Mouse (Mus musculus) stomach, embryonic 15.5 days (tissue): Measurements from ENCODE around the gene Msi2. TPM values are rescaled to one million over a fixed set of nuclear protein-coding genes. Genes with fewer than 3 reads are reported as not detected.

ENCODE experiments used
- ATAC-seq: fragments of 200-750 bp; cut with Nextera tagmentation; 2 replicates; pipeline ENCODE4 v1.8.0; 2017; ENCODE audit warnings: low read depth, moderate number of reproducible peaks, moderate TSS enrichment; ENCODE audit not compliant: insufficient read depth, low FRiP score
- H3K27ac ChIP-seq: fragments of 300-500 bp; sonication (generic); 2 replicates; pipeline ENCODE4 v1.5.1; 2015; ENCODE audit warnings: mild to moderate bottlenecking, inconsistent platforms
- H3K27me3 ChIP-seq: fragments of 300-500 bp; sonication (generic); replicated peaks from 2 replicates; pipeline ENCODE4 v1.6.1; 2015; ENCODE audit warnings: inconsistent platforms
- H3K36me3 ChIP-seq: fragments of 300-500 bp; sonication (generic); 2 replicates; pipeline ENCODE4 v1.6.1; 2015; ENCODE audit warnings: inconsistent platforms
- H3K4me1 ChIP-seq: fragments of 300-500 bp; sonication (generic); 2 replicates; pipeline ENCODE4 v1.6.1; 2015; ENCODE audit warnings: inconsistent platforms
- H3K4me2 ChIP-seq: fragments of 300-500 bp; sonication (generic); 2 replicates; pipeline ENCODE4 v1.6.1; 2015; ENCODE audit warnings: mild to moderate bottlenecking, inconsistent platforms
- H3K4me3 ChIP-seq: fragments of 300-500 bp; sonication (generic); replicated peaks from 2 replicates; pipeline ENCODE4 v1.5.1; 2015; ENCODE audit warnings: inconsistent platforms
- H3K9ac ChIP-seq: fragments of 300-500 bp; sonication (generic); 2 replicates; pipeline ENCODE4 v1.6.1; 2015; ENCODE audit warnings: inconsistent platforms
- H3K9me3 ChIP-seq: fragments of 300-500 bp; sonication (generic); 2 replicates; pipeline ENCODE4 v1.6.1; 2016; ENCODE audit warnings: inconsistent platforms
- WGBS: fragments of 180-500 bp; shearing (Covaris S2); methylation state at CpG from one replicate; pipeline ENCODE4 v1.1.7; 2015; 5-methylcytosine and 5-hydroxymethylcytosine counted together
- polyA plus RNA-seq: library from polyadenylated mRNA; unstranded; fragments of >200 nt; fragmentation: Nextera tagmentation; extraction: Ambion mirVana; gene quantifications from 2 replicates; pipeline ENCODE4 v1.2.1, GENCODE M21; 2015

Msi2 gene
- polyA plus RNA-seq, 1 experiment from 2014 or later, result 13.7 TPM

DNA sequence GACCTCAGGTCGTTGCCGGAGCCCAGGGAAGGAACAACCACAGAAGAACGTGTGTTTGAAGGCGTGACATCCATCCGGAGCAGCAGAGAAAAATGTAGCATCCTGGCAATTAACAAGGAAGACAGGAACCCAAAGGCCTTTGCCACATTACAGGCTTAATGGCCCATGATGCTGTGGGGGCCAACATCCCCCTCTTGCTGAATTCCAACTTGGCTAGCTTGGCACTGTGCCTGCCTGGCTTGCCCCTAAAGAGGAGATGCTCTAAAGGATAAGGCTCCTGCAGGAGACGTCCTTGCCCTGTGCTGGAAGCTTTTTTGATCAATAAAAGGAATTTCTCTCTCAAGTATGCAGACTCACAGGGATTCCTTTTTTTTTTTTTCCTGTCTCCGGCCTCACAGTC is 181.0 kb downstream of the Msi2 start:
- Histone ChIP-seq H3K4me3 (no peak overlapping the region), H3K27ac (no peak overlapping the region), H3K9ac (no peak overlapping the region), H3K4me2 (no peak overlapping the region), H3K36me3 (no peaks in the 10 kb centered on the region), H3K27me3 (no peaks in the 10 kb centered on the region), H3K9me3 (no peaks in the 10 kb centered on the region), H3K4me1 (peaks cover 14% of the 10 kb centered on the region)
- ATAC-seq, result no peak
- 78% methylated on average over 7 of the region's 7 CpGs for WGBS

DNA sequence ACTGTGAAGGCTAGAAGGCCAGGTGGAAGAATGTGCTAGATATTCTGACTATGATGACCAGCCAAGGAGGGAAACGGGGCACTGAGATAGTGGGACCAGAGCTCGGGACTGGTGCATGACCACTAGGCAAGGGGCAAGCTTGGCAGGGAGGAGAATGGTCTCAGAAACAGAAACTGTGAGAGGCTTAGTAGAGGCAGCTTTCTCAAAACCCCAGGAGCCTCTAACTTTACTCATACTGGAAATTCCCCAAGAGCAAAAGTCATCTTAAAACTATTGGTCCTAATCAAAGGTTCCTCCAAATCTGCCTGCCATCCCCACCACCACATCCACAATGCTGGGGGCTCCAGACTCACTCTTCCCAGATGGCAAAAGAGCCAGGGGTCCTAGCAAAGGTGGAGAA is 181.5 kb downstream of the Msi2 start:
- 89% methylated on average over 2 of the region's 2 CpGs for WGBS
- H3K4me3 ChIP-seq, result no peak overlapping the region
- H3K4me1 ChIP-seq, result peaks cover 14% of the 10 kb centered on the region
- no peak for ATAC-seq
- no peak overlapping the region for H3K4me2 ChIP-seq
- H3K9ac ChIP-seq, result no peak overlapping the region
- no peaks in the 10 kb centered on the region for H3K9me3 ChIP-seq
- no peaks in the 10 kb centered on the region for H3K36me3 ChIP-seq
- no peak overlapping the region for H3K27ac ChIP-seq
- H3K27me3 ChIP-seq, result no peaks in the 10 kb centered on the region

DNA sequence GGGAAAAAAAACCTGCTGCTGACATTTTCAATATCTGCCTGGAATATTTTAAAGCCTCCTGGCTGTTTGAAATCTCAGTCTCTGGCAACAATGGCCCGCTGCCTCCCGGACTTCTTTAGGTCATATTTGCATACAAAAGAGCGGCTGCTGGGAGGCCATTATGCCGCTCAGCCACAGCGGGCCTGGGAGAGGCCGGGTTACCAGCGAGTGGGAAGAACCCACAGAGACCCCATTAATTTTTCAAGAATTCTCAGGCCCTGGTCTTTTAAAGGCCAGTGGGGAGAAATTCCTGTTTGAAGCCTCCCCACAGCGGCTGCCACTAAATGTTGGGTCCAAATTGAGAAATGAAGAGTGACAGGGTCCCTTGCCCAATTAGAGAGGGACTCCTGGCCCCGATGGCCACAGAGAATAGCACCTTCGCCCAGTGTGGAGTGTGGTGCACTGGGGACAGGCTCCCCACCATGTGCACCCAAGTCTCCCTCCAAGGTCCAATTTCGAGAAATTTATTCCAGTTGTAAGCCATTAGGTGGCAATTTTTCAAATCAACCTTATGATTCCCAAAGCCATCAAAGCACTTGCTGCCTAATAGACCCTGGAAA is 183.9 kb downstream of the Msi2 start:
- no peak for ATAC-seq
- H3K4me1 ChIP-seq, result peaks cover 12% of the 10 kb centered on the region
- no peaks in the 10 kb centered on the region for H3K36me3 ChIP-seq
- H3K4me3 ChIP-seq, result no peak overlapping the region
- H3K27ac ChIP-seq, result no peak overlapping the region
- H3K9ac ChIP-seq, result no peak overlapping the region
- H3K4me2 ChIP-seq, result no peak overlapping the region
- H3K9me3 ChIP-seq, result no peaks in the 10 kb centered on the region
- no peaks in the 10 kb centered on the region for H3K27me3 ChIP-seq
- WGBS, result 52% methylated on average over 11 of the region's 11 CpGs

DNA sequence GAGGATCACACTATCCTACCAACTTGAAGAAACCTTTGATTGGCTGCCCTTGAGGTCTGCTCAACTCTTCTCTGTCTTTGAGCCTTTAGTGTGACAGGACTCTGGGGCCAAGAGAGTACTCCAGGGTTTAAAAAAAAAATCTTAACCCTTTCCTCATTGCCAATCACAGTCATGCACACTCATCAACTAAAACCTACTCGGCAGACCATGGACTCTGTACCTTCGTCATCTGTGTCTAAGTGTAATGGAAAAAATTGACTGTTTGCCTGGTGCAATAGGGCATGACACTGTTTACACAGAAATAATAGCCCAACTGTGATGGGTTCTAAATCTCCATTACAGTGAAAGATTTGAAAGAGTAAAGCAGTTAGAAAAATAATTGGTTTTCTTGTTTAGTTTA is 186.3 kb downstream of the Msi2 start:
- no peak overlapping the region for H3K27ac ChIP-seq
- ATAC-seq, result no peak
- H3K4me3 ChIP-seq, result no peak overlapping the region
- no peaks in the 10 kb centered on the region for H3K36me3 ChIP-seq
- no peak overlapping the region for H3K9ac ChIP-seq
- WGBS, result 49% methylated on average over 2 of the region's 2 CpGs
- no peaks in the 10 kb centered on the region for H3K9me3 ChIP-seq
- no peak overlapping the region for H3K4me2 ChIP-seq
- peaks cover 21% of the 10 kb centered on the region for H3K4me1 ChIP-seq
- no peaks in the 10 kb centered on the region for H3K27me3 ChIP-seq

DNA sequence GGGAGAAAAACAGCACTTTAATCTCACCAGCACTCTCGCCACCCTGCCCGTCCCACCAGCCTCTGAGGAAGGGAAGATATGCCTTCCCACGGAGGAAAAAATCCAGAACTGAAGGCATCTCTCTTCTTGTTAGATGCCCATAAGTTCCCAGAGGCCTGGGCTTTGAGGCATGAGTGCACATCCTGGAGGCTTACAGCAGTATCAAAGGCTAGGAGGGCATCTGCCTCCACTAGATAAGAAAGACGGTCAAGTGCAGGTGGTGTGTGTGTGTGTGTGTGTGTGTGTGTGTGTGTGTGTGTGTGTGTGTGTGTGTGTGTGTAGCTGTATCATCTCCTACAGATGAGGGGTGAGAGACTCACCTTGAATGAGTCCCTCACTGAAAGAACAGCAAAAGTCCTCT is 188.3 kb downstream of the Msi2 start:
- Histone ChIP-seq H3K9ac (no peak overlapping the region), H3K9me3 (no peaks in the 10 kb centered on the region), H3K27ac (no peak overlapping the region), H3K4me2 (no peak overlapping the region), H3K4me1 (peaks cover 28% of the 10 kb centered on the region), H3K4me3 (no peak overlapping the region), H3K27me3 (no peaks in the 10 kb centered on the region), H3K36me3 (no peaks in the 10 kb centered on the region)
- WGBS, result 77% methylated on average over 4 of the region's 4 CpGs
- ATAC-seq, result no peak

DNA sequence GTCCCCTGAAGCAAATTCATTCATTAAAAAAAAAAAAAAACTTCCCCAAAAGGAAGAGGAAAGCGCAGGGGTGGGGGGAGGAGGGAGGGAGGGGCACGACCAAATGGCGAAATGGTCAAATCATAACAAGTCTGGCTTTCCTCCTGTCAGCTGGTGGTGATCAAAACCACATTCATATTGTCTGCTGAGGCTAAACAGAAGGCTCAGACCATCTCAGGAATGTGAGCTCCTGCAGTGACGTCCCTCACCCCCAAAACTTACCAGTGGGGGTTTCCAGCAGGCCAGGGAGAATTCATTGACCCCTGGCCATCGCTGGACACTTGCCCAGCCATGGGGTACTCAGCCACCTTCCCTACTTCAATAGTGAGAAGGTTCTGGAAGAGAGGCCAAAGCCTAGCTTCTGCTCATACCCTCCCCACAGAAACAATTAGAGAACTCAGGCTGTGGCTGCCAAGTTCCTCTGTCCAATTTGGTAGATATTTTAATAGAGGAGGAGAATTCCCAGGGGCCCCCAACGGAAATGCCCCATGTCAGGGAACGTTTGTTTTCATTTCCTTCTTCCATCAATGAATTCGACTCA is 189.7 kb downstream of the Msi2 start:
- H3K4me1 ChIP-seq, result peaks cover 38% of the 10 kb centered on the region
- peak overlapping the region; percentile 52 for H3K27ac ChIP-seq
- ATAC-seq, result no peak
- H3K9ac ChIP-seq, result no peak overlapping the region
- no peaks in the 10 kb centered on the region for H3K36me3 ChIP-seq
- no peak overlapping the region for H3K4me3 ChIP-seq
- WGBS, result 16% methylated on average over 8 of the region's 8 CpGs
- no peaks in the 10 kb centered on the region for H3K9me3 ChIP-seq
- H3K4me2 ChIP-seq, result peak overlapping the region; percentile 29; the same call in 1 of the 2 replicates
- H3K27me3 ChIP-seq, result no peaks in the 10 kb centered on the region

DNA sequence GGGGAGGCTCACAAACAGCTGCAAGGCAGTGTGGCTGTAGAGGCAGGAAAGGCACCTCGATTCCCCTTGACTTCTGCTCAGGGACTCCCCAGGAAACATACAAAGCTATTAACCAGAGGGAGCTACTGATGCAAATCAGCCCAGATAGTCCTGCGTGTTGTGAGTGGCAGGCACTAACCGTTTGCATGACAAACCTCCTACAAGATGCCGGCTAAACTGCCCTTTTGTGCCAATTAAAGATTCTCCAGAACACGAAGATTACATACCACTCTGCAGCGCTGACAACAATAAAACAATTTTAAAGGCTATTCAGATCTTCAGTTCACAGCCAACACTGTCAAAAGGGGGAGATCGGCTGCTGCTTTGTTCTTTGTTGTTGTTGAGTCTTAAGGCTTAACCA is 191.6 kb downstream of the Msi2 start:
- Histone ChIP-seq H3K4me3 (no peak overlapping the region), H3K9me3 (no peaks in the 10 kb centered on the region), H3K27ac (no peak overlapping the region), H3K36me3 (no peaks in the 10 kb centered on the region), H3K9ac (no peak overlapping the region), H3K27me3 (no peaks in the 10 kb centered on the region), H3K4me2 (no peak overlapping the region), H3K4me1 (peaks cover 42% of the 10 kb centered on the region)
- WGBS, result 50% methylated on average over 7 of the region's 7 CpGs
- ATAC-seq, result no peak

DNA sequence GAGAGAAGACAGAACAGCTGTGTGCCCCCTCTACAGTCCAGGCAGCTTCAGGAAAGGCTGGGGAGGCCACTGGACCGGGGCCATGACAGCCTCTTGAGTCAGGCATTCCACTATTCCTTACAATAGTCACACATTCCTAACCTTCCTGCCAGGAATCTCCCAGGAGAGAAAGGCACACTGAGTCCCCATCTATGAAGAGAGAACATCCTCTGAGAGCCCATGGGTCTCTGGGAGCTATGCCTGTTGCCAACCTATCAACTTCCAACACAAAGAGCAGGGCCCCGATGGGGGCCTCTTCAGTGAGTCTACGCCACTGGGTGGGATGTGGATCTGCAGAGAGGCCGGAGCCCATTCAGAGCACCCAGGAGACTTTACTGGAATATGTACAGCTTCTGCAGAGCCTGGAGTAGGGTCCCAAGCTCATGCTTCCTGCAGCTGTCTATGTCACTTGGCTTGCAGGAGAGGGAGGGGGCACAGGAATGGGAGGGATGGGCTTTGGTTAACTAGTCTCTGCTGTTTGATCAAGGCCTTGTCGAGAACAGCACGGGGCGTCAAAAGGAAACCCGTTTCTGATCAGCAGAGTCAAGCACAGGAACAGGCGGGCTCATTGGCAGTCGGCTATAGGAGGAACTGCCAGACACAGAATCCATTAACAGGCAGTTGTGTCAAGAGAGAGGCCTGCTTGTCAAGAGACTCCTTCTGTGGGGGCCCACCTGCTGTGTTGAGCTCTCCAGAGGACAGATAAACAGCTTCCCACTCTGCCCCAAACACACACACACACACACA is 193.3 kb downstream of the Msi2 start:
- Histone ChIP-seq H3K4me3 (no peak overlapping the region), H3K27ac (peak overlapping the region; percentile 38), H3K4me1 (peaks cover 42% of the 10 kb centered on the region), H3K9me3 (no peaks in the 10 kb centered on the region), H3K36me3 (no peaks in the 10 kb centered on the region), H3K27me3 (no peaks in the 10 kb centered on the region), H3K4me2 (no peak overlapping the region), H3K9ac (no peak overlapping the region)
- 31% methylated on average over 10 of the region's 10 CpGs for WGBS
- peak; percentile 34; the same call in 1 of the 2 replicates for ATAC-seq

DNA sequence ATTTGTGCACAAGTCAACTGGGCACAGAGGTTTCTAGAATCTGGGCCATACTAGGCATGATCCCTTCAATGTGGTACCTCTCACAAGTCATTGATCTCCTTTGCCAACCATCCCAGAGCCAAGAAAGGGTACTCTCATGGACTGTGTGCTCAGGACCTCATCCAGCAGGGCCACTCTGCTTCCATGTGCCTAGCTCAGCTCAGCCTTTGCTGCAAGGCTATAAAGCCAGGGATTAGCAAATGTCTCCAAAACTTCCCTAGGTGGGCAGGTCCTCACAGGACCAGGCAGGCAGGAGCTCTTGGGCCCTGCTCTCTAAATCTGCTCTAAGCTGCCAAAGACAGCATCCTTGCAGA is 193.9 kb downstream of the Msi2 start:
- H3K27ac ChIP-seq, result peak overlapping the region; percentile 38; the same call in 1 of the 2 replicates
- ATAC-seq, result no peak
- H3K4me2 ChIP-seq, result no peak overlapping the region
- H3K27me3 ChIP-seq, result no peaks in the 10 kb centered on the region
- peaks cover 42% of the 10 kb centered on the region for H3K4me1 ChIP-seq
- H3K9me3 ChIP-seq, result no peaks in the 10 kb centered on the region
- no peak overlapping the region for H3K9ac ChIP-seq
- H3K36me3 ChIP-seq, result no peaks in the 10 kb centered on the region
- no peak overlapping the region for H3K4me3 ChIP-seq

DNA sequence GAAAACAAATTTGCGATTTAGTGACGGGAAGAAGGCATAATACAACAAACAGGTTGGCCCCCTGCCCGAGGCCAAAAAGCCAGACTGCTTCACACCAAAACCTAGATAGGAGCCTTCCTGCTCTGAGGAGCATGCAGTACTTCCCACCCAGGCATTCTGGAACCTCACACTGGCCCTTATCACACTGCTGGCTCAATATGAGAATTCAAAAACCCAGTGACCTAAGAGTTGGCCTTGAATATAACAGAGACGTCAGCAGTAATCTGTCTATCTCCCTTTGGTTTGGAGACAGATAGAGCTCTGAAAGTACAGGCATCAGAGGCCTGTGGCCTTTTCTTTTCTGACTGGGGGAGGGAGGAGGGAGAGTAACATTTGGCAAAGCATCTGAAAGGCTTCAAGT is 194.4 kb downstream of the Msi2 start:
- H3K27ac ChIP-seq, result no peak overlapping the region
- H3K4me1 ChIP-seq, result peaks cover 42% of the 10 kb centered on the region
- no peak overlapping the region for H3K9ac ChIP-seq
- no peak for ATAC-seq
- no peak overlapping the region for H3K4me3 ChIP-seq
- H3K4me2 ChIP-seq, result no peak overlapping the region
- H3K27me3 ChIP-seq, result no peaks in the 10 kb centered on the region
- no peaks in the 10 kb centered on the region for H3K9me3 ChIP-seq
- no peaks in the 10 kb centered on the region for H3K36me3 ChIP-seq
- WGBS, result 48% methylated on average over 4 of the region's 4 CpGs

DNA sequence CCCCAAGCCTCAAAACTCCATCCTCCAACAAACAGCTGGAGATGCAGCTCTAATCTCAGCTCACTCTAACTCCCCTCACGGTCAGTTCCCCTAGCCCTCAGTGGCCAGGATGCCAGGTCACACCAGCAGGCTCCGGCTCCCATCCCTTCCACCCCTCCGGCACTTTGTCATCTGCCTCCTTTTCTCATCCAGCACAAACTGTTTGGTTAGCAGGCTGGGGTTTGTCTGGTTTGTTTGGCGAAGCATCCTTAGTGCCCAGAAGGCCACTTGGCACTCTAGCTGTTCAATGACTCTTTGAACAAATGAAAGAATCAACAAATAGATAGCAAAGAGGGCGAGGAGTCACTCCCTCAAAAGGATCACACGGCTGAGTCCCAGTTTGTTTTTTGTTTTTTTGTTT is 194.8 kb downstream of the Msi2 start:
- 69% methylated on average over 6 of the region's 6 CpGs for WGBS
- Histone ChIP-seq H3K36me3 (no peaks in the 10 kb centered on the region), H3K4me3 (no peak overlapping the region), H3K27me3 (no peaks in the 10 kb centered on the region), H3K9me3 (no peaks in the 10 kb centered on the region), H3K4me2 (no peak overlapping the region), H3K27ac (no peak overlapping the region), H3K9ac (no peak overlapping the region), H3K4me1 (peaks cover 40% of the 10 kb centered on the region)
- no peak for ATAC-seq

DNA sequence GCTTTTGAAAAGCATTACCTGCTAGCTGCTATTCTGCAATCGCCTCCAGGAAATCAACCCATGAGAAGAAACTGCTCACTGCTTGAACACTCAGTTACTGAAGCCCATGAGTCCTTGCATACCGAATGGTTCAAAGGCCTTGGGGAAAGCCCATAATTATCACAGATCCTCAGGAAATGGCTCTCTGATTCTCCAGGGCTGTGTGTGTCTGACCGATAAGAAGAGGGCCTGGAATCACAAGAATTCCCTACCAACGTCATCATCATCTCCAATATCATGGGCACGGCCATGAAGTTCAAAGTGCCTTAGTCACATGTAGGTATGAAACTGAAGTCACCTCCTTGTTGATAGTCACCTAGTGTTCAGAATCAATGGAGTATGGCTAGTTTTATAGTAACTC is 196.2 kb downstream of the Msi2 start:
- Histone ChIP-seq H3K36me3 (no peaks in the 10 kb centered on the region), H3K4me1 (peaks cover 29% of the 10 kb centered on the region), H3K9ac (no peak overlapping the region), H3K4me3 (no peak overlapping the region), H3K9me3 (no peaks in the 10 kb centered on the region), H3K27ac (no peak overlapping the region), H3K4me2 (no peak overlapping the region), H3K27me3 (no peaks in the 10 kb centered on the region)
- 82% methylated on average over 5 of the region's 5 CpGs for WGBS
- ATAC-seq, result no peak
